Mouse (Mus musculus): Measurements from ENCODE around the gene Gnb4. TPM values are rescaled to one million over a fixed set of nuclear protein-coding genes. Genes with fewer than 3 reads are reported as not detected.
A peak's percentile ranks its signal among the peaks of the same experiment; 100 is the strongest.

Gnb4 gene
- total and polyA plus RNA-seq, 3 experiments: 0.38 to 5.0 (median 0.41) TPM

DNA sequence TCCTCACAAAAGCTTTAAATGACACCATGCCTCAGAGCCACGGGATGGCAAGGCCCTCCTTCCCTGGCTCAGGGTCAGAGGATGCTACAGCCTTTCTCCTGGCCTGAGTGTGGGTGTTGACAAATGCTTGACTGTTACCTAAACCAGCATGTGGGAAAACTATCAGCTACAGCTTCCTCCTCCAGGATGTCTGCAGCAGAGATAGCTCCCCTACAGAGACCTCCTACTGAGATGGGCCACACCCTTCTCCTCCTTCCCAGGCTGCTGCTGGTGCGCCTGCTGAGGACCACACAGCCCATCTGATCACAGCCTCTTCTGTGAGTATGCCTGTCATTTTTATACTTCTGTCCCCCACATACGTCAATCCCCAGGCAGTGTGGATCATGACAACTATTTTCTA, 17.1 kb downstream of the Gnb4 start:
- Histone ChIP-seq H3K36me3 (replicated peaks in 1 of 2; ENCODE audit: control insufficient read depth in 1 of 2, insufficient read depth in 1 of 2, low read length in 1 of 2) (no peaks in the 10 kb centered on the region), H3K27ac (ENCODE audit: insufficient read depth, low read depth) (no peak overlapping the region), H3K4me3 (replicated peaks in 1 of 3; ENCODE audit: low read depth in 2 of 3, low read length in 2 of 3, poor library complexity in 1 of 3) (no peak overlapping the region), H3K79me2 (replicated peaks; ENCODE audit: control insufficient read depth, extremely low read depth, insufficient read depth, poor library complexity, severe bottlenecking) (no peaks in the 10 kb centered on the region), H3K4me2 (ENCODE audit: insufficient read depth, low read depth, poor library complexity, severe bottlenecking) (no peak overlapping the region), H3K27me3 (replicated peaks) (no peaks in the 10 kb centered on the region), H3K4me1 (ENCODE audit: control insufficient read depth in 1 of 2, insufficient read depth in 2 of 2) (peaks cover 0 to 13% of the 10 kb centered on the region in 2 experiments; a peak in 2 of 4 replicates), H3K9me3 (replicated peaks; ENCODE audit: low read length) (peaks cover 3% of the 10 kb centered on the region), H3K9ac (ENCODE audit: insufficient read depth, low read depth) (no peak overlapping the region)
- in situ Hi-C loops (cut with MboI; ENCODE audit: low pct_ligation_motif_present, low pct_unique_long_range_greater_than_20kb, low sequenced_read_pairs) (no loop called here), dilution Hi-C loops (cut with MboI; ENCODE audit: extremely low pct_ligation_motif_present, extremely low pct_unique_long_range_greater_than_20kb, low sequenced_read_pairs) (no loop called here)
- no peak for DNase-seq (ENCODE audit: extremely low read depth)
- TF ChIP-seq TCF12 (IDR thresholded peaks at IDR 0.05; ENCODE audit: low read depth, low read length) (no peak), MYC (IDR thresholded peaks at IDR 0.05; ENCODE audit: low read depth, low read length) (no peak), MAX (IDR thresholded peaks at IDR 0.05; ENCODE audit: low read length) (no peak), RAD21 (IDR thresholded peaks at IDR 0.05; ENCODE audit: low read depth, low read length) (no peak), MXI1 (IDR thresholded peaks at IDR 0.05; ENCODE audit: low read depth, low read length) (no peak), PAX5 (IDR thresholded peaks at IDR 0.05; ENCODE audit: low read length) (no peak)

DNA sequence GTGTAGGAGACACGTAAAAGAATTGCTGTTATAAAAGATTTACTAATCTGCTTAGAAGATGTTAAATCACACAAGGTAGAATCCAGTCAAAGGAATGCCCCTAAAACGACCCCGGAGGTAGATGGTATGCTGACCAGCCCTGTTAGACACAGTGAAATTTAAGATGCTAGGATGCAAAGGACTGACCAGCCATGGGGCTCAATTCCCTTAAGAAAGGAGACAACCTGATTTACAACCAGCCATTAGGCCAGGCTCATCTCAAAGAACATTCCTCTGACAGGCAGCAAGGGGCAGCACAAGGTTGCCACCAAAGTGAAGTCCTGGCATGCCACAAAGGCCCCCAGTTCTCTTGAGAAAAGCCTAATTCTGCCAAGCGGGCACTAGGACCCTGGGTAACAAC, 21.3 kb downstream of the Gnb4 start:
- TF ChIP-seq TCF12 (IDR thresholded peaks at IDR 0.05; ENCODE audit: low read depth, low read length) (no peak), BHLHE40 (IDR thresholded peaks at IDR 0.05; ENCODE audit: low read depth, low read length) (no peak), MAX (IDR thresholded peaks at IDR 0.05; ENCODE audit: low read length) (no peak), MXI1 (IDR thresholded peaks at IDR 0.05; ENCODE audit: low read depth, low read length) (no peak), SIN3A (IDR thresholded peaks at IDR 0.05; ENCODE audit: low read length) (no peak), RCOR1 (conservative IDR thresholded peaks at IDR 0.05; ENCODE audit: low read depth, low read length) (no peak), NRF1 (IDR thresholded peaks at IDR 0.05; ENCODE audit: low read depth, low read length) (no peak)
- in situ Hi-C loops (cut with MboI; ENCODE audit: low pct_ligation_motif_present, low pct_unique_long_range_greater_than_20kb, low sequenced_read_pairs) (no loop called here), dilution Hi-C loops (cut with MboI; ENCODE audit: extremely low pct_ligation_motif_present, extremely low pct_unique_long_range_greater_than_20kb, low sequenced_read_pairs) (no loop called here)
- DNase-seq (ENCODE audit: extremely low read depth): no peak
- Histone ChIP-seq H3K27me3 (replicated peaks) (no peaks in the 10 kb centered on the region), H3K27ac (ENCODE audit: insufficient read depth, low read depth) (no peak overlapping the region), H3K36me3 (replicated peaks in 1 of 2; ENCODE audit: control insufficient read depth in 1 of 2, insufficient read depth in 1 of 2, low read length in 1 of 2) (no peaks in the 10 kb centered on the region), H3K79me2 (replicated peaks; ENCODE audit: control insufficient read depth, extremely low read depth, insufficient read depth, poor library complexity, severe bottlenecking) (no peaks in the 10 kb centered on the region), H3K4me1 (ENCODE audit: control insufficient read depth in 1 of 2, insufficient read depth in 2 of 2) (peaks cover 0 to under 1% of the 10 kb centered on the region in 2 experiments; a peak in 1 of 4 replicates), H3K4me3 (replicated peaks in 1 of 3; ENCODE audit: low read depth in 2 of 3, low read length in 2 of 3, poor library complexity in 1 of 3) (no peak overlapping the region), H3K4me2 (ENCODE audit: insufficient read depth, low read depth, poor library complexity, severe bottlenecking) (no peak overlapping the region), H3K9me3 (replicated peaks; ENCODE audit: low read length) (no peaks in the 10 kb centered on the region), H3K9ac (ENCODE audit: insufficient read depth, low read depth) (no peak overlapping the region)

DNA sequence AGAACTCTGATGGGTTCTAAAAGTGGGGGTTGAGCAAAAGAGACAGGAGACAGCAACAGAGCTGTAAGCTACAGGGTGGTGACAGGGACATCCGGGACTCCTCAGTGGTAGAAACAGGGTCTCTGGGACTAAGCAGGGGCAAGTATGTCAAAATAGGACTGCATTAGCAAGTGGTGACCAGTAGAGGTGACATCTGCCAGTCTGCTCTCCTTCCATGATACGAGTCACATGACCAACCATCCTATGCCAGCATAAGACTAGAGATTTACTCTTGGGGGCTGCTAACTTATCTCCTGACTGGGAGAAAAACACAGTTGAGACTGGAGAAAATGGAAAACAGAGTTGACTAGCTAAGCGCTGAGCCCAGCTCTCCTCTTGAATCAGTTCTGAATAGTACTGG, 30.1 kb downstream of the Gnb4 start:
- H3K4me2 ChIP-seq (ENCODE audit: insufficient read depth, low read depth, poor library complexity, severe bottlenecking): no peak overlapping the region
- H3K79me2 ChIP-seq (replicated peaks; ENCODE audit: control insufficient read depth, extremely low read depth, insufficient read depth, poor library complexity, severe bottlenecking): no peaks in the 10 kb centered on the region
- no peak overlapping the region for H3K9ac ChIP-seq (ENCODE audit: insufficient read depth, low read depth)
- peaks cover 0 to 29% of the 10 kb centered on the region in 2 experiments; a peak in 2 of 4 replicates for H3K4me1 ChIP-seq (ENCODE audit: control insufficient read depth in 1 of 2, insufficient read depth in 2 of 2)
- dilution Hi-C loops (cut with MboI; ENCODE audit: extremely low pct_ligation_motif_present, extremely low pct_unique_long_range_greater_than_20kb, low sequenced_read_pairs) (no loop called here), in situ Hi-C loops (cut with MboI; ENCODE audit: low pct_ligation_motif_present, low pct_unique_long_range_greater_than_20kb, low sequenced_read_pairs) (no loop called here)
- no peak overlapping the region for H3K4me3 ChIP-seq (replicated peaks in 1 of 3; ENCODE audit: low read depth in 2 of 3, low read length in 2 of 3, poor library complexity in 1 of 3)
- TF ChIP-seq CTCF (conservative IDR thresholded peaks at IDR 0.05 in 1 of 2, IDR thresholded peaks at IDR 0.05 in 1 of 2; ENCODE audit: low read depth in 2 of 2, low read length in 2 of 2) (peak in 1 of 2 experiments; percentile 17; a peak in 1 of 4 replicates), USF2 (conservative IDR thresholded peaks at IDR 0.05; ENCODE audit: low read depth, low read length) (peak; percentile 49), ZNF384 (IDR thresholded peaks at IDR 0.05; ENCODE audit: low read depth, low read length) (no peak), EP300 (IDR thresholded peaks at IDR 0.05; ENCODE audit: low read length) (no peak), USF1 (IDR thresholded peaks at IDR 0.05; ENCODE audit: low read depth, low read length) (peak; percentile 18; the same call in 1 of the 2 replicates)
- no peaks in the 10 kb centered on the region for H3K9me3 ChIP-seq (replicated peaks; ENCODE audit: low read length)
- H3K27me3 ChIP-seq (replicated peaks): no peaks in the 10 kb centered on the region
- H3K27ac ChIP-seq (ENCODE audit: insufficient read depth, low read depth): no peak overlapping the region
- peak; percentile 20 for DNase-seq (ENCODE audit: extremely low read depth)
- peaks cover 7 to 20% of the 10 kb centered on the region in 2 experiments for H3K36me3 ChIP-seq (replicated peaks in 1 of 2; ENCODE audit: control insufficient read depth in 1 of 2, insufficient read depth in 1 of 2, low read length in 1 of 2)

Measured in CH12.LX (cell line).